Mouse (Mus musculus) cerebellum, adult 9-11 months (tissue): Measurements from ENCODE around the gene Hdhd3.
A peak's percentile ranks its signal among the peaks of the same experiment; 100 is the strongest.

ENCODE experiments used
- DNase-seq: peaks from one replicate; pipeline ENCODE4 v3.0.0; 2022

The Hdhd3 gene

DNA sequence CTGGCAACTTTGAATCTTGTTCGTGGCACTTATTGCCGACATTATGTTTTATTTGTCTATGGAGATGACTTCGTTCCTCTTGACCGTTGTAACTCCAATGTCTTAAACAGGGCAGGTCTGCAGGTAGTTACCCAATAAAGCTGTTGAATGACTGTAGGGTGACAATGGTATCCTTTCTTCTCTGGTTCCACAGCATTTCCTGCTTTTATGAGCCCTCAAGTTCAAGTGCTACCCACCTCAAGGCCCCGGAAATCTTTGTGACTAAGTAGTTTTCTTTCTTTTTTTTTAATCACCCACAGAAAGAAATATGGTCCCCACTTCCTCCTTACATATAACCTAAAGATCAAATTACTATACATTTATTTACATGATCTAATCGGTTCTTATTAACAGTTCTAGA is 27.5 kb downstream of the Hdhd3 start:
- no peak for DNase-seq

DNA sequence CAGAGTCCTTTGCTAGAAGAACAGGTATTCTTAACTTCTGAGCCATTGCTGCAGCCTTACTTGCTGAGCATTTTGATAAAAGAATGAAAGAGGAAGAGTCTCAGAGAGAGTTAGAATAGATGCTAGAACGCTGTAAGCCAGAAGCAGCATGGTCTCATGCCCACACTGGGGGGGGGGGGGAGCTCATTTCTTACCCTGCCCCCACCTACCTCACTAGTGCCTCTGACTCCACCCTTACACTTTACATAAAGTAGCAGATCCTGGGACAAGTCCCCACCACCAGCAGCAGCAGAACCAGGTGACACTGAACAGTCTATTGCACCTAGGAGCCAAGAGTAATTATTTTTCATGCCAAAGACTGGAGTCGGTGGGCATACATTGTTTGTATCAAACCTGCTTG is 28.1 kb downstream of the Hdhd3 start:
- DNase-seq: no peak

DNA sequence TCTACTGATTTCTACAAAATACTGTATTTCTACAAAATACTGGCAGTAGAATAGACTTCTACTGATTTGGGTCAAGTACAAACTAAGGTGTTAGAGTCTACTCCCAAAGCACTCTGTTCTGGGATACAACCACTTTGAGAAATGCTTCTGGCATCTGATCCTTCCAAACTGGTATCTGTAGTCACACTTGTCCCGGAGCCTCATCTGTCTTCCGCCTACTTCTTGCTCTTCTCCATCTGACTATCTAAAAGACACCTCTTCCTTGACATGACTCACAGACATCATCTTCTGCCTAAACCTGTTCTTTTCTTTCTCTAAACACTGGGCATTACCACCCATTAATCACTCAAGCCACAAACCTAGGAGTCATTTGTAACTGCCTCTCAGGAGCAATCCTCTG is 31.2 kb downstream of the Hdhd3 start:
- DNase-seq: no peak

DNA sequence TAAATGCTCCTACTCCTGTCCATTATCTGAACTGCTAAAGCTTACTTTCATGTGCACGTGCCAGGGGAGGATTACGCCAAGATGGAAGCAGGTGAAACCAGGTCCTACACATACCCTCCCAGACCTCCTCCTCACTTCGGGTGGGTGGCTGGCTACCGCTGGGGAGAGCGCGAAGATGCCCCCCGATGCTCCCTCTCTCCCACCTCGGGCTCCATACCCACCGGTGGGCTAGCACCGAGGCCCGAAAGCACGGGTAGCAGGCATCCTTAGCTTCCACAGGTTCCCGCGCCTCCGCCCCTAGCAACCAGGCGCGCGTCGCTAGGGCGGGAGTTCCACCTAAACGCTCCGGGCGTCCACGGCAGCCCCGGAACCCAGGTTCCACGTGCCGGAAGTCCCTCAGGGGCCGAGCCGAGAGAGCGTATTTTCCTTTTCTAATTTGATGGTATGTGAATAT is 32.6 kb downstream of the Hdhd3 start, which contains the start of gene Wdr31:
Gene Wdr31 (minus strand): TSS at position 299 of the 454 bp plus-strand sequence.
- DNase-seq: peak; percentile 78

DNA sequence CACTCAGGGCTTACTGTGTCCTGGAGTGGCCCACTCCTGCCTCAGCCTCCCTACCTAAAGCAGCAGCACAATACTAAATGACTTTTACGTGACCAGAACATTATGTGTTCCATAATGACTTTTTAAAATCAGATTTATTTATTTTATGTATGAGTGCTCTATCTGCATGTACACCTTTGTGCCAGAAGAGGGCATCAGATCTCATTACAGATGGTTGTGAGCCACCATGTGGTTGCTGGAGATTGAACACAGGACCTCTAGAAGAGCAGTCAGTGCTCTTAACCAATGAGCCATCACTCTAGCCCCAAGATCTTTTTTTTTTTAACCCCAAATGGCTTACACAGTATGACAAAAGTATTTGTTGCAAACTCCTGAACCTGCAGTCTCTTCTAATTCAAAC is 35.1 kb downstream of the Hdhd3 start:
- DNase-seq: no peak

DNA sequence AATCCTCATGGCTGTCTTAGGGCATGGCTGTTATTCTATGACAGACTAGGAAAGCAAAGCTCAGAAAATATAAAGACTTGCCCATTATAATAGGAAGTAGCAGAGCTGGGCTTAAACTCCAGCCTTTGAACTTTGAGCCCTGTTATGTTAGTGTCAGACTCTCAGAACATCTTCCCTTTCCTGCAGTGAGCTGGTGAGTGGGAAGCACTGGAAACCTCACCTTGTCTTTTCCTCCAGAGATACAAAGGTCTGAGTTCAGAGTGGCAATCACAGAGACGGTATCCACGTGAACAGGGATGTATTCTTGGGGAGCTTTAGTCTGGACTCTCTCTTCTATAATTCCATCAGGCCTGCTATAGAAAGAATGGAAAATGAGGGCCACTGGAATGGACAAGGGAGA is 40.1 kb downstream of the Hdhd3 start:
- no peak for DNase-seq

DNA sequence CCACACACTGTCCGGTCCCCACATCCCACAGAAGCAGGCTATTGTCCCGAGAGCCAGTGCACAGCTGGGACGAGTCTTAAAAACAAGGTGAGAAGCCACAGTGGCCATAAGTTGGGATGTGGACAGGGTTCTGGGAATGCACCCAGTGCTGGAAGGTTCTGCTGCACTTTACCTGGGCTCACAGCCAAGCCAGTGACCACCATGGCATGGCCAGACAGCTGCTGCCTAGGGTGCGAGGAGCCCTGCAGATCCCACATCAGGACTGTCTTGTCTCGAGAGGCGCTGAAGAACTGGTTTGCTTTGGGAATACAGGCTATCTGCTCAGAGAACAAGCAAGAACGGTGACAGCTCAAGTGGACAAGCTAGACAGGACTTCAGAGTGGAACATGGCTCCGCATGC is 42.9 kb downstream of the Hdhd3 start:
- no peak for DNase-seq

DNA sequence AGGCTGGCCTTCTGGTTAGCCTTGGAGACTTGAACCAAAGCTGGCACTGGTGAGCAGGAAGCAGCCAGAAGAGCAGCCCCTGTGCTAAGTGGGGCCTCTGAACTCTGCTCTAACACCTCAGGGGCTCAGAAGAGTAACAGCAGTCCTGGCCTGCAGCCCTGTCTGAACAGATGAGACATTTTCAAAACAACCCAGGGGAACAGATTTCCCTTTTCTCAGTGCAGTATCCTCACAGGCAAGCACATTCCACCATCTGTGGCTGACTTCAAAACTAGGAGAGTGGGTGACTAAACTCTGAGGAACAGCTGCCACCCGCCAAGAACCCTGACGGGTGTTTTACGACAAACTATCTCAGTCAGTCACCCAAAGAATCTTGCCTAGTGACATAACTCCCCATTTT is 44.2 kb downstream of the Hdhd3 start:
- DNase-seq: no peak

DNA sequence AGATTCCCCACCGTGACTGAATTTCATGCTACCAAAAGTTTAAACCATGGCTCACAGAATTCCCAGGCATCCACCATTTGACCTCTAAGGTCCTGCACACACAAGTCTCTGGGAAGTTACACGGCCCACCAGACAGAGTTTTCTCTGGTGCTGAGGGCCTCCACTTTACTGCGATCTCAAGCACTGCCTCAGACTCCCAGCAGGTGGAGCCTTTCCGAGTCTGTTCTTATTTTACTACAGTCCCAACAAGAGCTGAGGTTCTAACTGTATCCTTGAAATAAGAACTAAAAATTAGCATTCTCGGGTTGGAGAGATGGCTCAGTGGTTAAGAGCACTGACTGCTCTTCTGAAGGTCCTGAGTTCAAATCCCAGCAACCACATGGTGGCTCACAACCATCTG is 48.3 kb downstream of the Hdhd3 start:
- no peak for DNase-seq
